Mouse (Mus musculus): ENCODE measurements around the gene Egr4. TPM values are rescaled to one million over a fixed set of nuclear protein-coding genes. Genes with fewer than 3 reads are reported as not detected.

Egr4 gene
- total and polyA plus RNA-seq, 3 experiments = not detected

- DNase-seq (ENCODE audit: extremely low read depth) = no peak
- TF ChIP-seq UBTF (IDR thresholded peaks at IDR 0.05; ENCODE audit: low read depth, low read length) (no peak), JUN (IDR thresholded peaks at IDR 0.05; ENCODE audit: insufficient read depth, low read depth, low read length) (no peak), IRF4 (IDR thresholded peaks at IDR 0.05; ENCODE audit: low read depth, low read length) (no peak), SMC3 (IDR thresholded peaks at IDR 0.05; ENCODE audit: low read depth, low read length) (no peak), ZMIZ1 (IDR thresholded peaks at IDR 0.05; ENCODE audit: low read depth, low read length) (no peak), CHD2 (IDR thresholded peaks at IDR 0.05; ENCODE audit: low read length) (no peak)
- no peak overlapping the region for H3K4me2 ChIP-seq (ENCODE audit: insufficient read depth, low read depth, poor library complexity, severe bottlenecking)
- H3K36me3 ChIP-seq (replicated peaks in 1 of 2; ENCODE audit: control insufficient read depth in 1 of 2, insufficient read depth in 1 of 2, low read length in 1 of 2) = no peaks in the 10 kb centered on the region
- peaks cover 15% of the 10 kb centered on the region for H3K9me3 ChIP-seq (replicated peaks; ENCODE audit: low read length)
- dilution Hi-C loops (cut with MboI; ENCODE audit: extremely low pct_ligation_motif_present, extremely low pct_unique_long_range_greater_than_20kb, low sequenced_read_pairs) = no loop called here
- no peak overlapping the region for H3K27ac ChIP-seq (ENCODE audit: insufficient read depth, low read depth)
- H3K9ac ChIP-seq (ENCODE audit: insufficient read depth, low read depth) = no peak overlapping the region
- H3K79me2 ChIP-seq (replicated peaks; ENCODE audit: control insufficient read depth, extremely low read depth, insufficient read depth, poor library complexity, severe bottlenecking) = no peaks in the 10 kb centered on the region
- no peaks in the 10 kb centered on the region; a peak in 1 of 4 replicates for H3K4me1 ChIP-seq (ENCODE audit: control insufficient read depth in 1 of 2, insufficient read depth in 2 of 2)
- in situ Hi-C loops (cut with MboI; ENCODE audit: low pct_ligation_motif_present, low pct_unique_long_range_greater_than_20kb, low sequenced_read_pairs) = no loop called here
- H3K4me3 ChIP-seq (replicated peaks in 1 of 3; ENCODE audit: low read depth in 2 of 3, low read length in 2 of 3, poor library complexity in 1 of 3) = no peak overlapping the region
- H3K27me3 ChIP-seq (replicated peaks) = peaks cover 48% of the 10 kb centered on the region
Observed at GRCm38 (mm10) chr6:85483843-85484721, 29.3 kb downstream of the Egr4 start.

- in situ Hi-C loops (cut with MboI; ENCODE audit: low pct_ligation_motif_present, low pct_unique_long_range_greater_than_20kb, low sequenced_read_pairs) (no loop called here), dilution Hi-C loops (cut with MboI; ENCODE audit: extremely low pct_ligation_motif_present, extremely low pct_unique_long_range_greater_than_20kb, low sequenced_read_pairs) (no loop called here)
- no peak overlapping the region for H3K4me2 ChIP-seq (ENCODE audit: insufficient read depth, low read depth, poor library complexity, severe bottlenecking)
- H3K79me2 ChIP-seq (replicated peaks; ENCODE audit: control insufficient read depth, extremely low read depth, insufficient read depth, poor library complexity, severe bottlenecking) = no peaks in the 10 kb centered on the region
- H3K27me3 ChIP-seq (replicated peaks) = peaks cover 50% of the 10 kb centered on the region
- no peak overlapping the region for H3K4me3 ChIP-seq (replicated peaks in 1 of 3; ENCODE audit: low read depth in 2 of 3, low read length in 2 of 3, poor library complexity in 1 of 3)
- no peaks in the 10 kb centered on the region for H3K4me1 ChIP-seq (ENCODE audit: control insufficient read depth in 1 of 2, insufficient read depth in 2 of 2)
- no peak overlapping the region for H3K9ac ChIP-seq (ENCODE audit: insufficient read depth, low read depth)
- no peak for DNase-seq (ENCODE audit: extremely low read depth)
- H3K9me3 ChIP-seq (replicated peaks; ENCODE audit: low read length) = peaks cover 15% of the 10 kb centered on the region
- H3K36me3 ChIP-seq (replicated peaks in 1 of 2; ENCODE audit: control insufficient read depth in 1 of 2, insufficient read depth in 1 of 2, low read length in 1 of 2) = no peaks in the 10 kb centered on the region
- no peak overlapping the region for H3K27ac ChIP-seq (ENCODE audit: insufficient read depth, low read depth)
- TF ChIP-seq POLR2AphosphoS2 (IDR thresholded peaks at IDR 0.05; ENCODE audit: low read depth, low read length) (no peak), MXI1 (IDR thresholded peaks at IDR 0.05; ENCODE audit: low read depth, low read length) (no peak), UBTF (IDR thresholded peaks at IDR 0.05; ENCODE audit: low read depth, low read length) (no peak), CHD2 (IDR thresholded peaks at IDR 0.05; ENCODE audit: low read length) (no peak), ETS1 (conservative IDR thresholded peaks at IDR 0.05; ENCODE audit: low read depth, low read length) (no peak), E2F4 (IDR thresholded peaks at IDR 0.05; ENCODE audit: insufficient replicate concordance, low read depth, low read length) (no peak), MEF2A (IDR thresholded peaks at IDR 0.05; ENCODE audit: borderline replicate concordance, low read depth, low read length) (no peak), MAZ (IDR thresholded peaks at IDR 0.05; ENCODE audit: low read depth, low read length) (no peak), KAT2A (IDR thresholded peaks at IDR 0.05; ENCODE audit: insufficient replicate concordance, low read length) (no peak), JUN (IDR thresholded peaks at IDR 0.05; ENCODE audit: insufficient read depth, low read depth, low read length) (no peak), ZMIZ1 (IDR thresholded peaks at IDR 0.05; ENCODE audit: low read depth, low read length) (no peak)
Observed at GRCm38 (mm10) chr6:85480685-85481084, 32.7 kb downstream of the Egr4 start.

Data from CH12.LX (cell line).